Mouse (Mus musculus) naive thymus-derived CD4-positive, alpha-beta T cell, adult 5 months (primary cell): Measurements from ENCODE around the gene Slc22a3. TPM values are rescaled to one million over a fixed set of nuclear protein-coding genes. Genes with fewer than 3 reads are reported as not detected.

Source experiments
- polyA plus RNA-seq: library from polyadenylated mRNA; unstranded; fragments of 100-300 nt; shearing (Covaris generic); gene quantifications from one replicate; pipeline ENCODE4 v1.2.1, GENCODE M21; 2017

Slc22a3 gene
- 0.09 TPM for polyA plus RNA-seq

GRCm38 (mm10) chr17:12507654-12508204 is at the start of gene Slc22a3:
Gene Slc22a3, minus strand, starts transcription at chr17:12507704.

GRCm38 (mm10) chr17:12377981-12378705 is 129.4 kb downstream of the Slc22a3 start, which contains the start of gene Plg:
Gene Plg, plus strand, starts transcription at chr17:12378608.

Other genes with a start within 250 kb of the Slc22a3 start
- gene Map3k4, start 188.9 kb downstream of the Slc22a3 start, polyA plus RNA-seq, result 37.2 TPM
- gene Plg, start 129.1 kb downstream of the Slc22a3 start, polyA plus RNA-seq, result not detected
- 0.21 TPM for gene Slc22a2, start 76.4 kb upstream of the Slc22a3 start, polyA plus RNA-seq
- not detected for gene Slc22a1, start 168.1 kb upstream of the Slc22a3 start, polyA plus RNA-seq